Mouse (Mus musculus): ENCODE results near the gene Rara.

- TF ChIP-seq EP300 (IDR thresholded peaks at IDR 0.05; ENCODE audit: insufficient read depth, low read depth, low read length) (0 out of 2 replicates have a peak, but pooled peaks have one; percentile 19), CTCF (IDR thresholded peaks at IDR 0.05) (peak; percentile 41; the same call in 1 of the 2 replicates)
Observed at GRCm38 (mm10) chr11:98921813-98922212, 5.8 kb upstream of the Rara start.

Measured in heart, adult 2 months (tissue).